Mouse (Mus musculus): ENCODE data around the gene Kidins220. TPM values are rescaled to one million over a fixed set of nuclear protein-coding genes. Genes with fewer than 3 reads are reported as not detected.
A peak's percentile ranks its signal among the peaks of the same experiment; 100 is the strongest.

Kidins220 gene
- polyA plus RNA-seq, 1 experiment from 2014 or later: 134 TPM

DNA sequence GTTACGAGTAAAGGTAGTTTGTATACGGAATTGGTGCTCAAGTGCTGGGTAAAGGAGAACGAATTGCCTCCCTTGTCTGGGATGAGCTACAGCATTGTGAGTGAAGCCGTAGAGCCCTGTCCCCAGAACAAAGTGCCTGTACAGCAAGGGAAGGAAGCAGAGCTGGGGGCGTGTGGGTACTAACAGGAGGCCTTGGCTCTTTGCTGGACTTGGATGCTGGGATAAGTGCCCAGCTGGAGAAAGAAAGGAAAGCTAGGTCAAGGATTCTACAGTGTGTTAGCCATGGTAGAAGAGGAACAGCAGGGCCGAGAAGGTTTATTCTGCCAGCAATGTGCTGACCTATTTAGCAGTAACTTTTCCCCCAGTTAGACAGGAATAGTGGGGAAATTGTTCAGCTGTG lies 9.3 kb upstream of the Kidins220 start:
- Histone ChIP-seq H3K9me3 (0 out of 2 replicates have a peak, but pooled peaks cover 4% of the 10 kb centered on the region), H3K36me3 (peaks cover 10% of the 10 kb centered on the region), H3K4me2 (replicated peaks) (no peak overlapping the region), H3K9ac (replicated peaks) (no peak overlapping the region), H3K27me3 (no peaks in the 10 kb centered on the region), H3K4me1 (replicated peaks) (peaks cover 15% of the 10 kb centered on the region; the same call in 1 of the 2 replicates), H3K27ac (no peak overlapping the region), H3K4me3 (replicated peaks) (no peak overlapping the region)
- WGBS: 87% methylated on average over 6 of the region's 6 CpGs
- ATAC-seq: no peak

DNA sequence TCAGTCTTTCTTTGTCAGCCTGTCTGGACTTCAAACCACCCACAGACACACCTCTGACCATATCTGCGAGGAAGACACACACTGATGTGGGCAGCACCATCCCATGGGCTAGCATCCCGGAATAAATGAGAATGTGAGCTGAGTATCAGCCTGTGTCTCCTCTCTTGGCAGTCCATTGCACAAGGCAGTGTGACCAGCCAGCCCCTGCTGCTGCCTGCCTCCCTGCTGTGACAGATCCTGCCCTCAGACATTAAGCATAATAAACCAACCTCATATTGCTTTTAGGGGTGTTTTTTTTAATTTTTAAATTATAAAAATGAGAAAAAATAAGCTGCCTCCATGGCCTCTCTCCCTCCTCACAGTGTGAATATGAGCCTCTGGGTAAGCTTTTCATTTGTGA lies 8.7 kb upstream of the Kidins220 start:
- Histone ChIP-seq H3K4me3 (replicated peaks) (no peak overlapping the region), H3K36me3 (peaks cover 5% of the 10 kb centered on the region; the same call in 1 of the 2 replicates), H3K4me2 (replicated peaks) (no peak overlapping the region), H3K27me3 (no peaks in the 10 kb centered on the region), H3K9ac (replicated peaks) (no peak overlapping the region), H3K9me3 (0 out of 2 replicates have a peak, but pooled peaks cover 4% of the 10 kb centered on the region), H3K27ac (no peak overlapping the region), H3K4me1 (replicated peaks) (peaks cover 15% of the 10 kb centered on the region; the same call in 1 of the 2 replicates)
- no peak for ATAC-seq
- 95% methylated on average over 2 of the region's 2 CpGs for WGBS

DNA sequence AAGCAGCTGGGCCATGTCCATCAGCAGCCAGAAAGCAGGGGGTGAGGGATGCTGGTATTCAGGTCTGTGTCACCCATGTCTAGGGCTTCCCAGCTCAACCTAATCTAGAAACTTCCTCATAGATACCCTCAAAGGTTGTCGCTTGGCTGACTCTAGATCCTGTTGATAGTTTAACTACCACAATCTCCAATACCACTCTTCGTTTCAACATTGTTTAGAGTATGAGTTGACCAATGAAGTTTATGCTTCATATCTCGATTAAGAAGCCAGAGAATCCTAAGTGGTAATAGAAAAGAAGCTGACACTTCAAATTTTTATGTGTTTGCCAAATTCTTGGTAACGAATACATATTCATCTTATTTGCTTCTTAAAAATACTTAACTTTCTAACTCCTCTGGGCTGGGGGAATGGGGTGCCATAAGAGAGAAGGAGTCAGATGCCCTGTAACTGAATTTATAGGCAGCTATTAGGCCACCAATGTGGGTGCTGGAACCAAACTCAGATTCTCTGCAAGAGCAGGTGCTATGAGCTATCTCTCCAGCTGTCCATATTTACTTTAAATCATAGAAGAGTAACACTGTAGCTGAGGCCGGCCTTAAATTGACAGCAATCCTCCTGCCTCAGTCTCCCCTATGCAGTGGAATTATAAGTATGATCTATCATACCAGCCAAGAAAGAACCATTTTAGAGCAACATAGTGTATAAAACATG lies 3.1 kb upstream of the Kidins220 start:
- no peak for ATAC-seq
- 0 out of 2 replicates have a peak, but pooled peaks cover 2% of the 10 kb centered on the region for H3K9me3 ChIP-seq
- no peak overlapping the region for H3K4me2 ChIP-seq (replicated peaks)
- H3K4me3 ChIP-seq (replicated peaks): no peak overlapping the region
- WGBS: 87% methylated on average over 5 of the region's 5 CpGs
- H3K27me3 ChIP-seq: 0 out of 2 replicates have a peak, but pooled peaks cover 3% of the 10 kb centered on the region
- peaks cover 7% of the 10 kb centered on the region for H3K4me1 ChIP-seq (replicated peaks)
- H3K9ac ChIP-seq (replicated peaks): no peak overlapping the region
- no peaks in the 10 kb centered on the region for H3K36me3 ChIP-seq
- H3K27ac ChIP-seq: no peak overlapping the region

DNA sequence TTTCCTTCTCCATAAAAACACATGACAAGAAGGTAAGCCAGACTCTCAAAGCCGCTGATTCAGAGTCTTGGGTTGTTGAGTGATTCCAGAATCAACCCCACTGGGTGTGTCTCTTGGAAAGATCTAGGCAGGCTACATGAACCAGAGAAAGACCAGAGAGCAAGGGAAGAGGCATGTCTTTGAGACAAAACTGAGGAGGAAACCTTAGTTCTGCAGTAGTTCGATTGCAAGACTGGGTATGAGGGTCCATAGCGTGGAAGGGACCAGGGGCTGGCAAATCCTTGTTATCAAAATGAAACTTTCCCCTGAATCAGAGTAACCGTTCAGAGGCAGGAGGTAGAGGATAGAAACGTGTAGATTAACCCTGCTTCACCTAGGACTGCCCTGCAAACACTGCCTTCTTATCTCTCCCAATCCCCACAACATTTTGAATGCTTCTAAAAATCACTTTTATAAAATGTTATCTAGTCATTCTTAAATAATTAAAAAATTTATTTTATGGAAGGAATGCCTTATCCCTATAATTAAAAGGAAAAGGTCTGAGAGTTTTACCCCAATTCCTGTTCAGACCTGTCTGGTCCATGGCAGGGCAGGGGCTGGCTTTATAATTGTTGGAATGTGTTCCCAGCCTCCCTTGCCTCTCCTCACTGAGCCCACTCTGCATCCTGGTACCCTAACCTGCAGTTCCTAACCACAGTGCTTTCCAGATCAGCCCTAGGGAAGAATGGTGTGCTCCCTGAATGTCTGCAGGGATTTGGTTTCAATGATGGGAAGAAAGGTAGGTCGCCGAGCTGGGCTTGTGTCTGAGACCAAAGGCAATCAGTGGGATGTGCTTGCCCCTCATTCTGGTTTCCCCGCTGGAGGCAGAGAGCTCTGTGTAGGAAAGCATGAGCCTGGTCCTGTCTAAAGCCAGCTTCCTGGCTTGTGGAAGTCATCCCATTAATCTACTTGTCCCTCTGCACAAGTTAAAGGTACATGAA lies 2.1 kb upstream of the Kidins220 start:
- no peaks in the 10 kb centered on the region for H3K9me3 ChIP-seq
- no peaks in the 10 kb centered on the region for H3K36me3 ChIP-seq
- WGBS: 77% methylated on average over 8 of the region's 8 CpGs
- no peak overlapping the region for H3K4me3 ChIP-seq (replicated peaks)
- H3K4me1 ChIP-seq (replicated peaks): peaks cover 17% of the 10 kb centered on the region
- H3K9ac ChIP-seq (replicated peaks): no peak overlapping the region
- H3K27ac ChIP-seq: no peak overlapping the region
- no peak overlapping the region for H3K4me2 ChIP-seq (replicated peaks)
- ATAC-seq: no peak
- 0 out of 2 replicates have a peak, but pooled peaks cover 3% of the 10 kb centered on the region for H3K27me3 ChIP-seq

DNA sequence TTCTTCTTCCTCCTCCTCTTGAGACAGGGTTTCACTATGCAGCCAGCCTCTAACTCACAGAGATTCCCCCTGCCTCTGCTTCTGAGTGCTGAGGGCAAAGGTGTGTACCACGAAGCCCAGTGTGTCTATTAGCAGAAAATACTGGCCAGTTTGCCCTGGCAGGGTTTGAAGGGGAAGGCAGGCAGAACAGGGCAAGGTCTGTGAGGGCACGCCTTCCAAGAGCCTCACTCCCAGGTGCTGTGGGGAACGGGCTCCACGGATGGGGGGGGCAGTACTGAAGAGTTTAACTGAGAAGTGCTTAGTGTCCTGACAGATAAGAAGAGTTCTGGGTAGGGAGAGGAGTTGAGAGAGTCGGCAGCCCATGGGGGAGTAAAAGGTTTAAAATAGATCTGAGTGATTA lies 1.1 kb upstream of the Kidins220 start:
- Histone ChIP-seq H3K4me3 (replicated peaks) (no peak overlapping the region), H3K27ac (no peak overlapping the region), H3K27me3 (0 out of 2 replicates have a peak, but pooled peaks cover 3% of the 10 kb centered on the region), H3K9me3 (no peaks in the 10 kb centered on the region), H3K36me3 (no peaks in the 10 kb centered on the region), H3K9ac (replicated peaks) (no peak overlapping the region), H3K4me1 (replicated peaks) (peaks cover 18% of the 10 kb centered on the region), H3K4me2 (replicated peaks) (no peak overlapping the region)
- WGBS: 76% methylated on average over 5 of the region's 5 CpGs
- no peak for ATAC-seq

DNA sequence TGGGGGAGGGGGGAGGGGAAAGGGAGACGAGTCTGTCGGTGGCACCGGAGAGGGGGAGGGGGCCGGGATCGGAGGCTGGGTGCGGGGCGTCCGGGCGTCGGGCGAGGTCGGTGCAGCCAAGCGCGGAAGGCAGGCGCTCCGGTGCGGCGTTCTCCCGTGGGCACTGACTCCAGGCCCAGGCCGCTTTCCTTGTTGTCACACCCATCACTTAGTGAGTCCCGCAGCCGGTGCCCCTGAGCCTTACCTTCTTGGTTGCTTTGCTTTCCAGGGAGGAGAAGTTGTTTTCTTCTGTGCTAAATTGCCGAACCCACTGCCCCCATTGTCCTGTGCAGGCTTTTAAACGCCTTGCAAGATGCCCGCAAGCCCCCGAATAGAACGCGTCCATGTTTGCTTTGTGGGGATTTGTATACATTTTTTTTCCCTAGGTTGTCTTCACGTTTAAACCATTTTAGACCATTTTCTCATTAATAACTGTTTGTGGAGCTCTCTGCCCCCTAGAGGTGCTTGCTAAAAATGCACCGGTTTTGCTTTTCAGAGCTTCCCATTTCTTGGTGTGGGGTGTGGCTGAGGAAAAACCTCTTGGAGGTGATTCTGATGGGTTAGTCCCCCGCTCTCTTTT lies 499 bp downstream of the Kidins220 start:
- no peak; the same call in 1 of the 2 replicates for ATAC-seq

DNA sequence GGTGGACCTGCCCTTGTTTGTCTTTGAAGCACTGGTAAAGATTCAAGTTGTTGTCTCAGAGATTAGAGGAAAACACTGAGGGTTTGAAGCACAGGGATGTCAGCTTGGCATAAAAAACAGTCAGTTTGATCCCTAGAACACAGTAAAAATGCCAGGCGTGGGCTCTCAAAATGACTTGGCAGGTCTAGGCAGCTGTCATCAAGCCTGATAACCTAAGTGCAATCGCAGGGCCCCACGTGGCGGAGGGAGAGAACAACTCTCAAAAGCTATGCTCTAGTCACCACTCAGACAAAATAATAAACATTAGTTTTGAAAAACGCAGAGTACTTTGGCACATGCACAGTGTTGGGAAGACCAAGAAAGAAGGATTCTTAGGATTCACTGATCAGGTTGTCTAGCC lies 10.5 kb downstream of the Kidins220 start:
- H3K9me3 ChIP-seq: no peaks in the 10 kb centered on the region
- ATAC-seq: no peak
- no peaks in the 10 kb centered on the region for H3K4me1 ChIP-seq (replicated peaks)
- H3K4me2 ChIP-seq (replicated peaks): no peak overlapping the region
- H3K27me3 ChIP-seq: no peaks in the 10 kb centered on the region
- H3K27ac ChIP-seq: no peak overlapping the region
- peaks cover 53% of the 10 kb centered on the region for H3K36me3 ChIP-seq
- 89% methylated on average over 5 of the region's 5 CpGs for WGBS
- no peak overlapping the region for H3K9ac ChIP-seq (replicated peaks)
- no peak overlapping the region for H3K4me3 ChIP-seq (replicated peaks)

More for the DNA sequence above, 499 bp downstream of the Kidins220 start:
- peak overlapping the region; percentile 86 for H3K4me3 ChIP-seq (replicated peaks)
- H3K4me1 ChIP-seq (replicated peaks): peaks cover 28% of the 10 kb centered on the region
- peak overlapping the region; percentile 97 for H3K27ac ChIP-seq
- peak overlapping the region; percentile 58 for H3K4me2 ChIP-seq (replicated peaks)
- under 1% methylated on average over 31 of the region's 31 CpGs for WGBS
- 0 out of 2 replicates have a peak, but pooled peaks cover 3% of the 10 kb centered on the region for H3K27me3 ChIP-seq
- no peaks in the 10 kb centered on the region for H3K9me3 ChIP-seq
- no peaks in the 10 kb centered on the region for H3K36me3 ChIP-seq
- peak overlapping the region; percentile 89 for H3K9ac ChIP-seq (replicated peaks)

DNA sequence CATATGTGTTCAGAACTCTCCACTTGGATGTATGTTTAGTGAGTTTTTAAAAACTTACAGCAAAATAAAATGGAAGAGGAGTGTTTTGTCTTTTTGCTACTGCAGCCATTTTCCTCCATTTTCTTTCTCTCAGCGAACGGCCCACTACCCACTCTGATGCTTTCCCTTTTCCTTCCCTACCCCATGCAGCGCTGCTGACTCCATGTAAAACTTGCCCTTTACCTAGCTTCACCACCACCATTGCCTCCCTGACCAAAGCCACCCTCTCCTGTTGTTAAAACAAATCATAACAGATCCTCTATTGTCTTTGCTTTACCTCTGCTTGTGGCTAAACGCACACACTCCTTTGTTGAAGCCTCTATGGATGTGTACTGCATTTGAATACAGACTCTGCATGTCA lies 20.6 kb downstream of the Kidins220 start:
- Histone ChIP-seq H3K9ac (replicated peaks) (no peak overlapping the region), H3K4me2 (replicated peaks) (no peak overlapping the region), H3K27ac (no peak overlapping the region), H3K4me3 (replicated peaks) (no peak overlapping the region), H3K36me3 (peaks cover 88% of the 10 kb centered on the region), H3K9me3 (no peaks in the 10 kb centered on the region), H3K27me3 (no peaks in the 10 kb centered on the region), H3K4me1 (replicated peaks) (no peaks in the 10 kb centered on the region)
- no peak for ATAC-seq
- 90% methylated on average over 4 of the region's 4 CpGs for WGBS

DNA sequence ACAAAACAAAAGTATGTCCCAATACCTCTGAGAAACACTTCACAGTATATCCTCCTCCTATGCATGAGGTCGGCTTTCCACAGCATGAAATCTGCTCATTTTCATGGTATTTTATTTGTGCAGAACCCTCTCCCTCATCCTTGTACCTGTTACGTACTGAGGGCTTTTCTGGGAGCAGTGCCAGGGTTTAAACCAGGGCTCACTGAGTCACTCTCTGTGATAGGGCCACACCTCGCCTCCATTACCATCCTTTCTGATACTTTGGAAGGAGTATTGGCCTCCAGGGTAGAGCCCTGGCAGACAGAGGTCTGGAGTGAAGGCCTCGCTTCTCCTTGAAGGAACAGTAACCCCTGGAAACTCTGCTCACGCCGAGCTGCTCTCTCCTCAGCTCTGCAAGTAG lies 30.6 kb downstream of the Kidins220 start:
- no peaks in the 10 kb centered on the region for H3K9me3 ChIP-seq
- H3K36me3 ChIP-seq: peaks cover 80% of the 10 kb centered on the region
- H3K27me3 ChIP-seq: no peaks in the 10 kb centered on the region
- 90% methylated on average over 6 of the region's 6 CpGs for WGBS
- H3K27ac ChIP-seq: no peak overlapping the region
- no peak overlapping the region for H3K4me3 ChIP-seq (replicated peaks)
- no peak overlapping the region for H3K9ac ChIP-seq (replicated peaks)
- no peak overlapping the region for H3K4me2 ChIP-seq (replicated peaks)
- H3K4me1 ChIP-seq (replicated peaks): no peaks in the 10 kb centered on the region
- ATAC-seq: no peak

DNA sequence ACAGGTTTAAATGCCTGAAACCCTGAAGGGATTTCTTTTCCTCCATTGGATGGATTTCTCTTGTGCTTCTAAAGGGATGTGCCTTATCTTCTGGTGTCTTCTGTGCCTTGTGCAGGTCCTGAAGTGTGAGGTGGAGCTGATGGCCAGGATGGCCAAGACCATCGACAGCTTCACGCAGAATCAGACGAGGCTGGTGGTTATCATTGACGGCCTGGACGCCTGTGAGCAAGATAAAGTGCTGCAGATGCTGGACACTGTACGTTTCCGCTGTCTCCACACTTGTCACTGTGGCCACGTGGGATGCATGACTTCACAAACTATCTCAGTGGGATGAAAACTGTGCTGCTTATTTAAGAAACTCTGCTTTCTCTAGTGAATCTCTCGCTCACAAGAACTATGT lies 35.2 kb downstream of the Kidins220 start:
- H3K4me1 ChIP-seq (replicated peaks): no peaks in the 10 kb centered on the region
- no peaks in the 10 kb centered on the region for H3K27me3 ChIP-seq
- no peak overlapping the region for H3K27ac ChIP-seq
- no peak overlapping the region for H3K4me2 ChIP-seq (replicated peaks)
- WGBS: 95% methylated on average over 9 of the region's 9 CpGs
- ATAC-seq: no peak
- no peak overlapping the region for H3K9ac ChIP-seq (replicated peaks)
- no peaks in the 10 kb centered on the region for H3K9me3 ChIP-seq
- no peak overlapping the region for H3K4me3 ChIP-seq (replicated peaks)
- H3K36me3 ChIP-seq: peaks cover 84% of the 10 kb centered on the region

DNA sequence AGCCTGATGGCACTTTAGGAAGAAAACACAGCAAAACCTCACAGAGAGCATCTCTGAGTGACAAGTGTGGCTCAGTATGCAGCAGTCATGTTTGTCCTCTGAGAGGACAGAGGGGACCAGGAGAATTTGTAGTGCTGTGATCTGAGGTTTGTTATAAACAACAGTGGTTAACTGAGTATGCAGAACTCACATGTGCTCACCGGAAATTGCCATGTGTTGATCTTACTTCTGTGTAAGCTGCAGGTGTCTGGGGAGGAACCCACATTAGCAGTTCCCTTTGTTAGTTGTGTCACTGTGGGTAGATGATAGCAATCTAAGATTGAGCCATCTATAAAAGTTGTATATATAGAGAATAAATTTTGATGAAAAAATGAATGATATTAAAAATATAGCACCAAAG lies 35.7 kb downstream of the Kidins220 start:
- Histone ChIP-seq H3K36me3 (peaks cover 84% of the 10 kb centered on the region), H3K9me3 (no peaks in the 10 kb centered on the region), H3K4me1 (replicated peaks) (no peaks in the 10 kb centered on the region), H3K9ac (replicated peaks) (no peak overlapping the region), H3K27me3 (no peaks in the 10 kb centered on the region), H3K4me3 (replicated peaks) (no peak overlapping the region), H3K4me2 (replicated peaks) (no peak overlapping the region), H3K27ac (no peak overlapping the region)
- 86% methylated on average over 1 of the region's 1 CpGs for WGBS
- no peak for ATAC-seq

All from midbrain, embryonic 13.5 days (tissue).